Mouse (Mus musculus): Measurements from ENCODE around the gene Spg7. TPM values are rescaled to one million over a fixed set of nuclear protein-coding genes. Genes with fewer than 3 reads are reported as not detected.

The Spg7 gene
- polyA plus RNA-seq, 1 experiment: 14.6 TPM

DNA sequence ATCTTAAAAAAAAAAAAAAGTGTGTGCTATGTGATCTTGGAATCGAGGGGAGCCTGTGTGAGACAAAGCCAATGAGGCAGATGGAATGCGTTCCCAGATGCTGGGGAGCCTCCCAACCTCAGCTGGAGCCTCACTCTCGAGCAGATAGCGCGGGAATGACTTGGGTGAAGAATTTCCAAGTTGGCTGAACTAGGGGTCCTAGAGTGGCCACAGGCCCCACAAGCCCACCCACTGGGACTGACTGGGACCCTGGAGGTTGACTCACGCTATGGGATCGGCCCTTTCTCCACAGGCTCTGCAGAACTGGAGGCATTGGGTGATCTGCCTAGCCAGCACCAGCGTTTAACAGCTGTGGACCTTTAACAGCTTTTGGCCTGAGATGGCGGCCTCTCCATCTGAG is 73.5 kb downstream of the Spg7 start:
- TF ChIP-seq FLI1 (IDR thresholded peaks at IDR 0.05; ENCODE audit: low read length): no peak
- TF ChIP-seq GATA1 (IDR thresholded peaks at IDR 0.05; ENCODE audit: borderline replicate concordance, low read length): no peak
- Histone ChIP-seq H3K4me1 (peaks cover 10% of the 10 kb centered on the region), H3K9me3 (peaks cover 11% of the 10 kb centered on the region), H3K36me3 (replicated peaks; ENCODE audit: low read length) (no peaks in the 10 kb centered on the region), H3K4me3 (replicated peaks) (no peak overlapping the region), H3K27me3 (replicated peaks) (peaks cover 77% of the 10 kb centered on the region)

- TF ChIP-seq GATA1 (IDR thresholded peaks at IDR 0.05; ENCODE audit: borderline replicate concordance, low read length) (no peak), FLI1 (IDR thresholded peaks at IDR 0.05; ENCODE audit: low read length) (no peak)
- Histone ChIP-seq H3K4me1 (peaks cover 6% of the 10 kb centered on the region; the same call in 1 of the 2 replicates), H3K4me3 (replicated peaks) (no peak overlapping the region), H3K27me3 (replicated peaks) (peaks cover 76% of the 10 kb centered on the region), H3K36me3 (replicated peaks; ENCODE audit: low read length) (no peaks in the 10 kb centered on the region), H3K9me3 (peaks cover 11% of the 10 kb centered on the region)
Observed at GRCm38 (mm10) chr8:123137645-123138077, 74.9 kb downstream of the Spg7 start.

- peaks cover 13% of the 10 kb centered on the region for H3K9me3 ChIP-seq
Observed at GRCm38 (mm10) chr8:123138741-123139140, 76.0 kb downstream of the Spg7 start.

DNA sequence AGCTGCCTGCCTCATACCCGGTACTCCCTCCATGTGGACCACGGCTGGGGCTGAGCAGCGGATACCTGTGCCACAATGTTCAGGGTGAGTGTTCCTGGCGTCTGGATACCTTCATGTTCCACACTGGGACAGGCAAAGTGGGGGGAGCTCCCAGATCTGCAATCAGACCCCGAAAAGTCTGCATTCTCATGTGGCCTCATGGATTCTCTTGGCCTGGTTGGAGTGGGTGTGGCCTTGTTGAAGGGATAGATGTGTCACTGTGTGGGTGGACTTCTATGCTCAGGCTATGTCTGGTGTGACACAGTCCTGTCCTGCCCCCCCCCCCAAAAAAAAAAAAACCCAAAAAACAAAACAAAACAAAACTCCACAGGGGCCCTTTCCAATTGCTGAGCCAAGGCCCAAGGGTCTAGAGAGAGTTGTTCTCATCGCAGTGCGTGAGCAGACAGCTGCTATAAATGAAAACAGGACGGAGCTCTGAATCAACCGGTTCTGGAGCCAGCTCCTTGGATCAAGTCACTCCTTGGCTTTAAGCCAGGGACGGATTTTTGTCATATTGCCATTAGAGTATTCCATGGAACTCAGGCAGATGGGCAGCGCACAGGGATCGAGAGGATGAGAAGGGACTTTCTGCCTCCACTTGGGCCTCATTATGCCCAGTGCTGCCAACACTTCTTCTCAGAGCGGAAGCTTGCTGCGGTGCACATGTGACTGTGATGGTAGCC is 79.2 kb downstream of the Spg7 start:
- Histone ChIP-seq H3K27me3 (replicated peaks) (peaks cover 68% of the 10 kb centered on the region), H3K9me3 (peaks cover 10% of the 10 kb centered on the region), H3K4me1 (peaks cover 6% of the 10 kb centered on the region; the same call in 1 of the 2 replicates), H3K4me3 (replicated peaks) (no peak overlapping the region), H3K36me3 (replicated peaks; ENCODE audit: low read length) (no peaks in the 10 kb centered on the region)
- TF ChIP-seq FLI1 (IDR thresholded peaks at IDR 0.05; ENCODE audit: low read length): no peak
- no peak for TF ChIP-seq GATA1 (IDR thresholded peaks at IDR 0.05; ENCODE audit: borderline replicate concordance, low read length)

More at GRCm38 (mm10) chr8:123138741-123139140, 76.0 kb downstream of the Spg7 start:
- no peak for TF ChIP-seq FLI1 (IDR thresholded peaks at IDR 0.05; ENCODE audit: low read length)
- TF ChIP-seq GATA1 (IDR thresholded peaks at IDR 0.05; ENCODE audit: borderline replicate concordance, low read length): no peak
- H3K4me1 ChIP-seq: peaks cover 6% of the 10 kb centered on the region; the same call in 1 of the 2 replicates
- no peaks in the 10 kb centered on the region for H3K36me3 ChIP-seq (replicated peaks; ENCODE audit: low read length)
- no peak overlapping the region for H3K4me3 ChIP-seq (replicated peaks)
- peaks cover 80% of the 10 kb centered on the region for H3K27me3 ChIP-seq (replicated peaks)

DNA sequence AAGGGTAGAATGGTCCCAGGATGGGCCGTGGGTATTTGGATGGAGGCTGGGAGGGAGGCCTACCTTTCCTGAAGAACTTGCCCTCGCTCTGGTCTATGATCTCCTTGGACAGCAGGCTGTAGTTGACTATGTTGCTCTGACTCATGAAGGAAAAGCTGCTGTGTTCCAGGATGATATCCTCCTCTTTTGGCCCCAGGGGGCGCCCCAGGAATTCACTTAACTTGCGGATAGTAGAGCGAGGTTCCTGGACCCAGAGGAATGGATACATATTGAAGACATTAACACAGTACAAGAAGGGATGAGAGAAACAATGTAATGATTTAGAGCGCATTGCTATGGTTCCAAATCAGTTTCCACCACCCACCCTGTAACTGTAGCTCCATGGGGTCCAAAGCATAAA is 82.5 kb downstream of the Spg7 start:
- H3K4me3 ChIP-seq (replicated peaks): no peak overlapping the region
- TF ChIP-seq FLI1 (IDR thresholded peaks at IDR 0.05; ENCODE audit: low read length) (no peak), GATA1 (IDR thresholded peaks at IDR 0.05; ENCODE audit: borderline replicate concordance, low read length) (no peak)
- H3K9me3 ChIP-seq: peaks cover 16% of the 10 kb centered on the region
- H3K36me3 ChIP-seq (replicated peaks; ENCODE audit: low read length): no peaks in the 10 kb centered on the region
- H3K4me1 ChIP-seq: peaks cover 2% of the 10 kb centered on the region; the same call in 1 of the 2 replicates
- peaks cover 64% of the 10 kb centered on the region for H3K27me3 ChIP-seq (replicated peaks)

- no peak for TF ChIP-seq GATA1 (IDR thresholded peaks at IDR 0.05; ENCODE audit: borderline replicate concordance, low read length)
- TF ChIP-seq FLI1 (IDR thresholded peaks at IDR 0.05; ENCODE audit: low read length): no peak
- Histone ChIP-seq H3K4me1 (peaks cover 12% of the 10 kb centered on the region), H3K36me3 (replicated peaks; ENCODE audit: low read length) (no peaks in the 10 kb centered on the region), H3K27me3 (replicated peaks) (peaks cover 56% of the 10 kb centered on the region), H3K4me3 (replicated peaks) (no peak overlapping the region), H3K9me3 (peaks cover 16% of the 10 kb centered on the region)
Observed at GRCm38 (mm10) chr8:123146390-123146789, 83.6 kb downstream of the Spg7 start.

Other genes with a start within 250 kb of the Spg7 start
- not detected in 2 replicates for gene Cdh15, start 215.0 kb upstream of the Spg7 start, polyA plus RNA-seq (2012; ENCODE audit: insufficient read depth, low replicate concordance)
- gene Ankrd11, start 20.7 kb upstream of the Spg7 start, polyA plus RNA-seq (2012; ENCODE audit: insufficient read depth, low replicate concordance): 46.9 and 49.4 TPM in 2 replicates
- gene Rpl13, start 39.4 kb downstream of the Spg7 start, polyA plus RNA-seq (2012; ENCODE audit: insufficient read depth, low replicate concordance): 3,221 and 4,089 TPM in 2 replicates
- gene Cpne7, start 54.4 kb downstream of the Spg7 start, polyA plus RNA-seq (2012; ENCODE audit: insufficient read depth, low replicate concordance): 0.43 TPM in 1 of 2 replicates, not detected in the other
- not detected in 2 replicates for gene Sult5a1, start 95.4 kb downstream of the Spg7 start, polyA plus RNA-seq (2012; ENCODE audit: insufficient read depth, low replicate concordance)
- not detected in 2 replicates for gene Dpep1, start 123.3 kb downstream of the Spg7 start, polyA plus RNA-seq (2012; ENCODE audit: insufficient read depth, low replicate concordance)
- gene Chmp1a, start 149.8 kb downstream of the Spg7 start, polyA plus RNA-seq (2012; ENCODE audit: insufficient read depth, low replicate concordance): 25.0 and 29.4 TPM in 2 replicates
- gene Spata33, start 149.9 kb downstream of the Spg7 start, polyA plus RNA-seq (2012; ENCODE audit: insufficient read depth, low replicate concordance): not detected in 2 replicates
- 39.4 and 48.1 TPM in 2 replicates for gene Cdk10, start 161.9 kb downstream of the Spg7 start, polyA plus RNA-seq (2012; ENCODE audit: insufficient read depth, low replicate concordance)
- 5.3 and 6.1 TPM in 2 replicates for gene Spata2l, start 173.3 kb downstream of the Spg7 start, polyA plus RNA-seq (2012; ENCODE audit: insufficient read depth, low replicate concordance)
- 5.0 and 11.6 TPM in 2 replicates for gene Zfp276, start 191.3 kb downstream of the Spg7 start, polyA plus RNA-seq (2012; ENCODE audit: insufficient read depth, low replicate concordance)
- 49.9 and 179 TPM in 2 replicates for gene Vps9d1, start 191.4 kb downstream of the Spg7 start, polyA plus RNA-seq (2012; ENCODE audit: insufficient read depth, low replicate concordance)

All from megakaryocyte, embryonic 14.5 days (primary cell).